Comparison of ENCODE assay signal across 17 mouse cellular contexts in genomic region chr11:88472731-88473130, GRCm38 (mm10).
DNase-seq lines count a peak whose midpoint lies in the region; ATAC-seq lines count a peak whose summit lies in the region.
"Had no signal": no experiment of that assay in that cellular context is flagged by ENCODE, and none has a peak within 500 bp of the region (broad histone marks: within the 10 kb centered on the region; RNA-seq: fewer than 3 reads in every experiment).

No protein-coding gene starts in this region.

- H3K36me3 ChIP-seq in heart, embryonic 10.5 days = no peaks in the 10 kb centered on the region
- H3K36me3 ChIP-seq in embryonic facial prominence, embryonic 10.5 days (replicated peaks) = peaks cover 46% of the 10 kb centered on the region
- no peaks in the 10 kb centered on the region for H3K36me3 ChIP-seq in hindbrain, embryonic 13.5 days
- no peaks in the 10 kb centered on the region for H3K36me3 ChIP-seq in midbrain, embryonic 14.5 days (ENCODE audit: control insufficient read depth, insufficient read depth, low read length)
- H3K36me3 ChIP-seq: embryonic facial prominence, embryonic 13.5 days had no signal

- no peak overlapping the region for H3K4me3 ChIP-seq in heart, embryonic 10.5 days
- no peak overlapping the region for H3K4me3 ChIP-seq in embryonic facial prominence, embryonic 10.5 days
- no peak overlapping the region for H3K4me3 ChIP-seq in hindbrain, embryonic 13.5 days
- no peak overlapping the region for H3K4me3 ChIP-seq in midbrain, embryonic 14.5 days (replicated peaks; ENCODE audit: low read depth, low read length)
- H3K4me3 ChIP-seq: embryonic facial prominence, embryonic 13.5 days; megakaryocyte, embryonic 14.5 days had no signal

- ATAC-seq in hindbrain, embryonic 13.5 days (ENCODE audit: low FRiP score) = no peak
- no peak for ATAC-seq in midbrain, embryonic 14.5 days (ENCODE audit: low FRiP score, low TSS enrichment)
- no peak for ATAC-seq in frontal cortex, adult (ENCODE audit: low TSS enrichment)

- H3K27me3 ChIP-seq in heart, embryonic 10.5 days (ENCODE audit: insufficient read depth, poor library complexity, severe bottlenecking) = no peaks in the 10 kb centered on the region
- no peaks in the 10 kb centered on the region for H3K27me3 ChIP-seq in embryonic facial prominence, embryonic 10.5 days (replicated peaks; ENCODE audit: low read depth, poor library complexity, severe bottlenecking)
- no peaks in the 10 kb centered on the region for H3K27me3 ChIP-seq in hindbrain, embryonic 13.5 days
- no peaks in the 10 kb centered on the region for H3K27me3 ChIP-seq in midbrain, embryonic 14.5 days (ENCODE audit: control insufficient read depth, insufficient read depth, low read length)
- H3K27me3 ChIP-seq: embryonic facial prominence, embryonic 13.5 days; megakaryocyte, embryonic 14.5 days had no signal

- H3K4me2 ChIP-seq in hindbrain, embryonic 13.5 days = no peak overlapping the region
- H3K4me2 ChIP-seq in midbrain, embryonic 14.5 days (ENCODE audit: low read length) = no peak overlapping the region
- H3K4me2 ChIP-seq: embryonic facial prominence, embryonic 13.5 days; lung, embryonic 14.5 days had no signal

- peak overlapping the region; percentile 44; the same call in 1 of the 2 replicates for H3K27ac ChIP-seq in heart, embryonic 10.5 days
- peak overlapping the region; percentile 66 for H3K27ac ChIP-seq in embryonic facial prominence, embryonic 10.5 days (replicated peaks)
- H3K27ac ChIP-seq in hindbrain, embryonic 13.5 days = peak overlapping the region; percentile 85
- H3K27ac ChIP-seq in midbrain, embryonic 14.5 days (replicated peaks; ENCODE audit: low read depth, low read length) = peak overlapping the region; percentile 63
- H3K27ac ChIP-seq: embryonic facial prominence, embryonic 13.5 days had no signal

- no peaks in the 10 kb centered on the region for H3K9me3 ChIP-seq in heart, embryonic 10.5 days
- no peaks in the 10 kb centered on the region for H3K9me3 ChIP-seq in embryonic facial prominence, embryonic 10.5 days
- no peaks in the 10 kb centered on the region for H3K9me3 ChIP-seq in hindbrain, embryonic 13.5 days
- H3K9me3 ChIP-seq in midbrain, embryonic 14.5 days (ENCODE audit: control insufficient read depth, low read length) = no peaks in the 10 kb centered on the region
- H3K9me3 ChIP-seq: embryonic facial prominence, embryonic 13.5 days; megakaryocyte, embryonic 14.5 days had no signal

- WGBS in heart, embryonic 10.5 days = 79% methylated on average over 8 of the region's 8 CpGs
- 56% methylated on average over 8 of the region's 8 CpGs for WGBS in embryonic facial prominence, embryonic 10.5 days
- WGBS in hindbrain, embryonic 13.5 days = 29% methylated on average over 8 of the region's 8 CpGs
- WGBS in midbrain, embryonic 14.5 days = 35% methylated on average over 8 of the region's 8 CpGs

- peaks cover 73% of the 10 kb centered on the region for H3K4me1 ChIP-seq in heart, embryonic 10.5 days
- peaks cover 66% of the 10 kb centered on the region for H3K4me1 ChIP-seq in embryonic facial prominence, embryonic 10.5 days
- H3K4me1 ChIP-seq in hindbrain, embryonic 13.5 days (replicated peaks) = peaks cover 77% of the 10 kb centered on the region
- peaks cover 44% of the 10 kb centered on the region for H3K4me1 ChIP-seq in midbrain, embryonic 14.5 days (ENCODE audit: control insufficient read depth, insufficient read depth, low read length)

- no peak for DNase-seq in heart, embryonic 10.5 days (ENCODE audit: low spot score)
- no peak for DNase-seq in heart, postnatal 4 days
- DNase-seq in embryonic facial prominence, embryonic 10.5 days (ENCODE audit: low spot score) = no peak
- DNase-seq in midbrain, embryonic 14.5 days = no peak
- no peak for DNase-seq in urinary bladder, postnatal 14 days (ENCODE audit: low spot score)
- no peak for DNase-seq in urinary bladder, postnatal 25 days (ENCODE audit: low spot score)
- DNase-seq: B cell, adult 2 months; cerebellum, adult 11 months; gastrocnemius, postnatal 10 days; heart, postnatal 36 days; liver; lung, embryonic 14.5 days; thymus, adult 18-20 months had no signal

- H3K9ac ChIP-seq in hindbrain, embryonic 13.5 days = peak overlapping the region; percentile 39
- no peak overlapping the region for H3K9ac ChIP-seq in midbrain, embryonic 14.5 days (replicated peaks; ENCODE audit: low read length)
- H3K9ac ChIP-seq: embryonic facial prominence, embryonic 13.5 days; lung, embryonic 14.5 days had no signal
